Mouse (Mus musculus) 3T3-L1 (cell line): Measurements from ENCODE around the gene Orm1.
A peak's percentile ranks its signal among the peaks of the same experiment; 100 is the strongest.

Source experiments
- DNase-seq: peaks from one replicate; pipeline ENCODE4 v3.0.0-alpha.2; 2015; ENCODE audit warnings: low read depth, low spot score

The Orm1 gene

DNA sequence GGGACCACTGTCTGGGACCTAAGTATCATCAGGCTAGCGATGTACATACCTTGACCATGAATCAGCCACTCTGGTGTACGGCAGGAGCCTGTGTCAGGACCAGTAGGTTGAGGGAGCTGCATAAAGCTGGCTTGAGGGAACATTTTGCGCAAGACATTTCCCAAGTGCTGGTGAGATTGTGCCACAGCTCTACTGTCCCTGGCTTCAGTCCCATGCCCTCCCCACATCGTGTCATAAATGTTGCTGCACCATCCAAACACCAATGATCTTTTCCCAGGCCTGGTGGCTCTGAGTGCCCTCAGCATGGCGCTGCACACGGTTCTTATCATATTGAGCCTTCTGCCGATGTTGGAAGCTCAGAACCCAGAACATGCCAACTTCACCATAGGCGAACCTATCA lies at the start of gene Orm1:
Orm1 (plus strand) TSS at position 266 of the 400 bp plus-strand sequence.
- peak; percentile 65 for DNase-seq

DNA sequence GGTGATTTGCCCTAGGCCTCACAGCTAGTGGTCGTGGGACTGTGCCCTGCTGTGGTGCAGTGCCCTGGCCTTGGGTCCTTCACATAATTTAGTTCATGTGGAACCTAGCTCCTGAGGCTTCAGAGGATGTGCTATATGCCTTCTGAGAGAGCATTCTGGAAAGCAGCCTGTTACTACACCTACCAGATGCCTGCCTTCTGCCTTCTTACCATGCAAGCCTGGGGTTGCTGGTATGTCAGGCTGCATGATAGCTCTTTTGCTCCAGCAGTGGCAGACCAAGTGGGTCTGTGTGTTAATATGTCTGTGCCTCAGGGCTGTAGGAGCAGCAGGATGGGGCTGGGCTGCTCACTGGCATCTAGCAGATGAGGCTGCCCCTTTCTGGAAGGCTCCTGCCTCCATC lies 48.7 kb upstream of the Orm1 start:
- DNase-seq, result no peak

- no peak for DNase-seq
Observed at GRCm38 (mm10) chr4:63296263-63296662, 48.1 kb upstream of the Orm1 start.

- peak; percentile 48 for DNase-seq
Observed at GRCm38 (mm10) chr4:63296876-63297275, 47.5 kb upstream of the Orm1 start.

DNA sequence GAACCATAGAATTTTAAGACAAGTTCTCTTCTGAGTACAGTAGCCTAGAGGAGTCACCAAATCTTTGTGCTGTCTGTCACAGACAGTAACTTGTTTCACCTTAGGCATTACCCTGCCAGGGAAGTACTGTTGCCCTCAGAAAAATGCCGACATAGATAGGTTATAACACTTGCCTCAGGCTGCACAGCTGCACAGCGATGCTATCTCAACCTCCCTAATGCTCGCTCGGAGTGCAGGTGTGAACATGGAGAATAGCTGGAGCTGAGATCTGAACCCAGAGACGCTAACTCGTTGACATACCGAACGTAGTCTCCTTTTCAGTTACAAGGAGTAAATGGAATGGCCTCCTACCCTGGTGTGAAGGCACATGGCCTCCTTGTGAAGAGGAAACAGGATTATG lies 46.2 kb upstream of the Orm1 start:
- DNase-seq, result no peak

DNA sequence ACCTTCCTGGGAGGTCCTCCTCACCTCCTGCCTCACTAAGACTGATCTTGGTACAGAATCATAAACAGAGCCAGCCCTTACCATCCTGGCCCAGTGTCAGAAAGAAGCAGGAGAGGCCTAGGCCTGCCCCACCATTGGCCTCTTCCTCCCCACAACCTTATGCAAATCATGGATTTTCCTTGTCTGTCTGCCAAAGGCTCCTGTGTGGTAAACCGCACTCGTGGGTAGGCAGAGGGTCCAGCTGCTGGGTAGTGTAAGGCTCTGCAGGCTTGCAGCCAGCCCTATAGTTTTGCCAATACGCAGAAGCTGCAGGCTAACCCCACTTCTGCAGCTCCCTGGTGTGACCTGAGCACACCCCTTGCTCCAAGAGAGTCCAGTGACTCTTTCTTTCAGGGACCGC lies 41.7 kb upstream of the Orm1 start:
- no peak for DNase-seq

GRCm38 (mm10) chr4:63307175-63308062 lies 36.9 kb upstream of the Orm1 start:
- DNase-seq, result peak; percentile 88

- DNase-seq, result no peak
Observed at GRCm38 (mm10) chr4:63308316-63308715, 36.0 kb upstream of the Orm1 start.

GRCm38 (mm10) chr4:63310247-63310855 lies 34.0 kb upstream of the Orm1 start:
- DNase-seq, result peak; percentile 84

GRCm38 (mm10) chr4:63311426-63311825 lies 32.9 kb upstream of the Orm1 start:
- peak; percentile 58 for DNase-seq

DNA sequence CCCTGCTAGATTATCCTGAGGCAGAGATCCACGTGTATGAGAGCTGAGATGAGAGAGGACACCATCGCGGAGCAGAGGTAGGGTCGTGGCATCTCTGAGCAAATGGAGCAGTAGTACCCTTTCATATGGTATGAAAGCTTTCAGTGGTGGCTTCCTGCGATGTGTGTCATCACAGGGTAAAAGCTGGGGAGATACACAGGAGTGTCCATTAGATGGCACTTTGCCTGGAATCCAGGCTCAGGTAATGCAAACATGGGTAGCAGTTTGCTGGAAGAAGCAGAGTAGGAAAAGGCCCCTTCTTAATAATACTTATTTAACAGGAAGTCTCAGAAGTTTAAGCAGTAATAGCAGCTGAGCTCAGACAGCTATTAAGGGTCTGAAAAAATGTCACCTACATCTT lies 30.3 kb upstream of the Orm1 start:
- no peak for DNase-seq

DNA sequence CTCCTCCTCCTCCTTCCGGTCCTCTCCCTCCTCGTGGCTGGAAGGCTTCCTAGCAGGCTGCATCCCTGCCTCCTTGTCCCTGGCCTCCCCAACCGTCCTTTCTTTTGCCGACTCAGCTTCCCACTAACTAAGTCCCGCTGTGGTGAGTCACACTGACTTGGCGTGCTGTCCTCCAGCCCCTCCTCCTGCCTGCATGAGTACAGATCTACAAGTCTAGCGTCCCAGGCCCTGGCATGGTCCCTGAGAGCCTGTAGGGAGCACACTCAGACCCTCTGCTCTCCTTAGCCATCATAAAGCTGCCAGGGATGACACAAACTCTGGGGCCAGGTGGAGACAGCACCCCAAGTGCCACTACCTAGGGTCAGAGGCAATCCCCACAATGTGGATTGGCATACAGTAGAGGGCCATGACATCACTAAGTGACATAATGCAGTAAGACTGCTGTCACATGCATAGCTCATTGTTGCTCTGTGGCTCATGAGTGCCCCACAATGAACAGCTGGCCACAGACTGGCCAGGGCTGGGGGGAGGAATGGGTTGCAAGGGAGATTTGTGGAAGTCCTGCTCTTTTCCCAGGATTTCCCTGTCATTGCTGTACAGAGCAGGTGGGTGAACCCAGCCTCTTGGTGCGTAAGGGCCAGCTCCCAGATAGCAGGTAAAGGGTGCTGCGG lies 28.1 kb upstream of the Orm1 start:
- DNase-seq, result peak; percentile 94

DNA sequence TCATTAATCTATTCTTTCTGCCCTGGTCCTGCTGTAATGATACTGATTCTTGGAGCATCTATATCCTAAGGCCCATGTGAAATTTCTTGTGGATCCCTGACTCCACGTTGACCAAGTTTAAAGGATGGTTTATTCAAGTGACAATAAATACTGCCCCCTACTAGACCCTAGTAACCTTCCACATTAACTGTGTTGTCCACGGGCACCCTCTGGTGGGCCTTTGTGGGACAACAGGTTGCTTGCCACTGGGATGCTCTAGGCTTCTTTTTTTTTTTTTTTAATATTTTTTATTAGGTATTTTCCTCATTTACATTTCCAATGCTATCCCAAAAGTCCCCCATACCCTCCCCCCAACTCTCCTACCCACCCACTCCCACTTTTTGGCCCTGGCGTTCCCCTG lies 24.8 kb upstream of the Orm1 start:
- DNase-seq, result peak; percentile 83

DNA sequence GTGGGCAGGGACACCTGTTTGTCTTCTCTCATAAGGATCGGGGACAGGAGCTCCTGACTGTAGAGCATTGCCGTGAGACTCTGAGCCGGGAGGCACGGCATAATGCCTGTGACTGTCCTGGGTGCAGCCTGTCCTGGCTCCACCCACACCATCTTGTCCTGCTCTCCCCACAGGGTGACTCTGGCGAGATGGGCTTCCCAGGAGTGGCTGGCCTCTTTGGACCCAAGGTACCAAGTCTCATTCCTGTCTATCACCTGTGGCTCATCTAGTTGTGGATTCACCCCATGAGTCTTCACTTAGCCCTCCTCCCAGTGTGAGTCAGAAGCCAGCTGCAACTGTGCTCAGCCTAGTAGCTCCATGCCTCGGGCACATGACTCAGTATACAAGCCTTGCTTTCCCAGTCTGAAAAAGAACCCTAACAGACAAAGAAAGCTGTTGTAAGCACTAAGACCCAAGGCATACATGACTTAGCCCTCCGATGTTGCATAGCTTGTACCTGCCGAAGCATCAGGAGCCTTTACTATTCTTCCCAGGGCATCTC lies 21.0 kb upstream of the Orm1 start:
- peak; percentile 92 for DNase-seq

- DNase-seq, result no peak
Observed at GRCm38 (mm10) chr4:63333403-63333802, 11.0 kb upstream of the Orm1 start.

DNA sequence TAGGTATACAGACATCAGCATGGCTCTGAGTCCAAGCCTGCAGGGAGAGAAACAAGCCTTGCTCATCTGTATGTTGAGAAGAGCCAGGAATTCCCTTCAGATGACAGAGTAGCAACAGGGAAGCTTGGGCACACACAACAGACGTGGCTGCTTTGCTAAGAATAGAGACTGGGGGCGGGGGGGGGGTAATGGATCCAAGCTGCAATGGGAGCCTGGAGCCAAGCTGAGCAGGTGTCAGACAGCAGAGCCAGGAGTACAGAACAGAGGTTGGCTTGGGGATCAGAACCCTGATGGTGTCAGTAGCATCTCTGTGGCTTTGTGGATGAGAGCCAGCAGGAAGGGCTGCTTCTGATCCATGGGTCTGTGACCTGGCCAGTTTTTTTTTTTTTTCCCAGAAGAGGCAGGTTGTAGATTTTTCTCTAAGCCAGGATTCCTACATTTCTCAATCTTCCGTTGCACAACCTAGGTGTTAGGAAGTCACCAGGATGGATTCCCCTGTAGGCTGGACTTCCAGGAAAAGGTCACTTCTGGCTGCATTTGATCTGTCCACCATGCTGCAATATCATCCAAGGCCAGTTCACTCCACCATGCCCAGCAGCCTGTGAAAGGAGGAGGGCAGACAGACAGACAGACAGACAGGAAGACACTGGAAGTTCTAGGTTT lies 5.8 kb upstream of the Orm1 start:
- DNase-seq, result no peak

DNA sequence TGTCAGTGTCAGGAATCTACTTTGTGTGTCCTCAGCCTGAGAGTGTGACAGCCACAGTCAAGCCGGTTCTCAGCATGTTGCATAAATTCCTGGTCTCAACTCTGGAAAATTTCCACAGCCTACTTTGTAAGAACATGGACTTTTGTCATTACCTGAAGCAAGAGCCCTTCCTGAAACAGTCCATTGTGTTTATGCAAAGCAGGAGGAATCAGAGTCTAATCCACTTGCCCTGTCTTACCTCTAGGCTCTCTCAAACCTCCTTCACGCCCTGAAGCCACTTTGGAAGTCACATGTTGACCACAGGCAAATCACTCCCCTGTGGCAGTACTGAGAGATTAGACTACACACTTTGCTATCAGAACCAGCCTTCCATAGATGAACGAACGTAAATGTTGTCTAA lies 1.9 kb upstream of the Orm1 start:
- DNase-seq, result no peak

- no peak for DNase-seq
Observed at GRCm38 (mm10) chr4:63343608-63344007, 752 bp upstream of the Orm1 start.

DNA sequence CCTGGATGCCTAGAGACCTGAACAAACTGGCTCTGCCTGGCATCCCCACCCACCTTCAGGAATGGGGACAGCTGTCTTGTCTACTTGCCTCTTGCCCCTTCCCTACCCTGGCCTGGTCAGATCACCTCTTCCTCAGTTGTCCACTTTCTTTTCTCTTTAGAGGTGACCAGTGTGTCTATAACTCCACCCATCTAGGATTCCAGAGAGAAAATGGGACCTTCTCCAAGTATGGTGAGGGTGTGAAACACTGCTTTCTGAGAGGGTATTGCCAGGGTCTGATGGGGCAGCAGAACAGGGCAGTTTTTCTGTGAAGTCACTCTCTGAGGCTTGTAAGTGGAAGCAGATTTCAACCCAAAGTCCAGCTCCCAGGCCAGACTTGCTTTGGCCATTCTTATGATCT lies 901 bp downstream of the Orm1 start:
- no peak for DNase-seq

DNA sequence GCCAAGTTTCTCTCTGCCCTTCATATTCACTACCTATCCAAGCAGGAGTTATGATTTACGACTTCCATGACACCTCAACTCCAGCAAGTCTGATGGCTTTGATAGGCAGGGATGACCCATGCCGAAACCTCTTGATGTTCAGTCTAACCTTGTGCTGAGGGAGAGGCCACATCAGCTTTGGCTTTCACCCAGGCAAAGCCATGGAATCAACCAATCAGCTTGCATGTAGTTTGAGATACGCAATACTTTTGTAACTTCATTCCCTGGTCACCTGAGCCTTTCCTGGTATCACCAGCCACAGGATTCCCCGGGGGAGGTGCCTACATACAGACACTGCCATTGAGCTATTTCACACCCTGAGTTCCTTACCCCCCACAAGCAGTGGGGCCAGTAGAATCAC lies 2.3 kb downstream of the Orm1 start:
- no peak for DNase-seq

DNA sequence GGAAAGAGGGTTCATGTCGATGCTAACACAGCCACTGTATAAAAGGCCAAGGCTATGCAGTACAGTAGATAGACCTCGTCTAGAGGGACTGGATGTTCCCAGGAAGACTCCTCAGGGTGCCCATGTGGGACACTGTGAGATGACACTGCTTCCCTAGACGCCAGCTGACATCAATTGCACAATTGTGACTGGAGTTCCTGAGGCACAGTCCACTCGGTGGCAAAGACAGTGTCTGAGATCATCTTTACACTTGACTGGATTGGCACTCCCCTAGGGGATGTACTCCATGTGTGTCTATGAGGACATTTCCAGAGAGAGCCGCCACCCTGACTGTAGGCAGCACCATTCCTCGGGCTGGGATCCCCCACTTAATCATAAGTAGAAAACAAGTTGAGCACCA lies 4.2 kb downstream of the Orm1 start:
- DNase-seq, result no peak
